Mouse (Mus musculus) limb, embryonic 10.5 days (tissue): ENCODE data around the gene Gaa. TPM values are rescaled to one million over a fixed set of nuclear protein-coding genes. Genes with fewer than 3 reads are reported as not detected.

ENCODE experiments used
- DNase-seq: peaks from one replicate; pipeline ENCODE4 v3.0.0-alpha.2; 2017; ENCODE audit warnings: low spot score
- H3K27ac ChIP-seq: fragments of 300-500 bp; sonication (generic); 2 replicates; pipeline ENCODE4 v1.5.1; 2016; ENCODE audit warnings: mild to moderate bottlenecking
- H3K27me3 ChIP-seq: fragments of 300-500 bp; sonication (generic); 2 replicates; pipeline ENCODE4 v1.6.1; 2016; ENCODE audit warnings: low read depth, mild to moderate bottlenecking; ENCODE audit not compliant: poor library complexity, severe bottlenecking
- H3K36me3 ChIP-seq: fragments of 300-500 bp; sonication (generic); 2 replicates; pipeline ENCODE4 v1.6.1; 2016; ENCODE audit warnings: mild to moderate bottlenecking, moderate library complexity
- H3K4me1 ChIP-seq: fragments of 300-500 bp; sonication (generic); 2 replicates; pipeline ENCODE4 v1.6.1; 2016
- H3K4me3 ChIP-seq: fragments of 300-500 bp; sonication (generic); 2 replicates; pipeline ENCODE4 v1.5.1; 2016; ENCODE audit warnings: mild to moderate bottlenecking, moderate library complexity
- H3K9me3 ChIP-seq: fragments of 300-500 bp; sonication (generic); replicated peaks from 2 replicates; pipeline ENCODE4 v1.6.1; 2016; ENCODE audit warnings: mild to moderate bottlenecking
- WGBS: fragments of 180-500 bp; shearing (Covaris S2); methylation state at CpG from one replicate; pipeline ENCODE4 v1.1.7; 2016; 5-methylcytosine and 5-hydroxymethylcytosine counted together
- polyA plus RNA-seq: library from polyadenylated mRNA; unstranded; fragments of >200 nt; fragmentation: Nextera tagmentation; extraction: Ambion mirVana; gene quantifications from 2 replicates; pipeline ENCODE4 v1.2.1, GENCODE M21; 2016

Gene Gaa
- polyA plus RNA-seq, result 23.4 and 27.8 TPM in 2 replicates

- peaks cover 7% of the 10 kb centered on the region for H3K36me3 ChIP-seq
- DNase-seq, result peak; percentile 99
- no peaks in the 10 kb centered on the region for H3K27me3 ChIP-seq
- no peaks in the 10 kb centered on the region for H3K9me3 ChIP-seq
- peak within 1 kb of the TSS; percentile 73 for H3K27ac ChIP-seq
- H3K4me3 ChIP-seq, result peak within 1 kb of the TSS; percentile 69
- WGBS, result 5% methylated on average over 52 of the region's 52 CpGs
- H3K4me1 ChIP-seq, result peaks cover 23% of the 10 kb centered on the region
Observed at GRCm38 (mm10) chr11:119267768-119268556, at the start of gene Gaa. Gene Gaa (plus strand): TSS chr11:119267887.

- Histone ChIP-seq H3K4me3 (no peak overlapping the region), H3K36me3 (peaks cover 15% of the 10 kb centered on the region), H3K27me3 (peaks cover 5% of the 10 kb centered on the region; the same call in 1 of the 2 replicates), H3K27ac (0 out of 2 replicates have a peak overlapping the region, but pooled peaks have one; percentile 31), H3K4me1 (peaks cover 69% of the 10 kb centered on the region), H3K9me3 (no peaks in the 10 kb centered on the region)
- no peak for DNase-seq
- 16% methylated on average over 17 of the region's 17 CpGs for WGBS
Observed at GRCm38 (mm10) chr11:119219816-119220465, 47.7 kb upstream of the Gaa start.

GRCm38 (mm10) chr11:119221812-119222510 is 45.7 kb upstream of the Gaa start:
- H3K27ac ChIP-seq, result peak overlapping the region; percentile 4; the same call in 1 of the 2 replicates
- 49% methylated on average over 10 of the region's 11 CpGs for WGBS
- DNase-seq, result no peak

GRCm38 (mm10) chr11:119223124-119223890 is 44.4 kb upstream of the Gaa start:
- Histone ChIP-seq H3K36me3 (0 out of 2 replicates have a peak, but pooled peaks cover 7% of the 10 kb centered on the region), H3K9me3 (no peaks in the 10 kb centered on the region), H3K4me1 (peaks cover 69% of the 10 kb centered on the region), H3K27me3 (no peaks in the 10 kb centered on the region; the same call in 1 of the 2 replicates), H3K27ac (no peak overlapping the region), H3K4me3 (no peak overlapping the region)
- no peak for DNase-seq
- WGBS, result 88% methylated on average over 20 of the region's 20 CpGs

More at GRCm38 (mm10) chr11:119221812-119222510, 45.7 kb upstream of the Gaa start:
- no peak overlapping the region for H3K4me3 ChIP-seq
- peaks cover 15% of the 10 kb centered on the region for H3K36me3 ChIP-seq
- peaks cover 5% of the 10 kb centered on the region; the same call in 1 of the 2 replicates for H3K27me3 ChIP-seq
- H3K9me3 ChIP-seq, result no peaks in the 10 kb centered on the region
- H3K4me1 ChIP-seq, result peaks cover 66% of the 10 kb centered on the region

- WGBS, result 94% methylated on average over 6 of the region's 6 CpGs
- Histone ChIP-seq H3K27ac (no peak overlapping the region), H3K4me3 (no peak overlapping the region), H3K4me1 (peaks cover 72% of the 10 kb centered on the region), H3K27me3 (no peaks in the 10 kb centered on the region; the same call in 1 of the 2 replicates), H3K9me3 (no peaks in the 10 kb centered on the region), H3K36me3 (no peaks in the 10 kb centered on the region)
- no peak for DNase-seq
Observed at GRCm38 (mm10) chr11:119224926-119225325, 42.8 kb upstream of the Gaa start.

GRCm38 (mm10) chr11:119225634-119226033 is 42.1 kb upstream of the Gaa start:
- peak overlapping the region; percentile 1; the same call in 1 of the 2 replicates for H3K4me3 ChIP-seq

GRCm38 (mm10) chr11:119227591-119227990 is 40.1 kb upstream of the Gaa start:
- WGBS, result 9% methylated on average over 12 of the region's 12 CpGs
- Histone ChIP-seq H3K27me3 (no peaks in the 10 kb centered on the region), H3K27ac (peak overlapping the region; percentile 94), H3K9me3 (no peaks in the 10 kb centered on the region), H3K36me3 (no peaks in the 10 kb centered on the region), H3K4me1 (peaks cover 53% of the 10 kb centered on the region), H3K4me3 (peak overlapping the region; percentile 90)
- DNase-seq, result no peak

More at GRCm38 (mm10) chr11:119225634-119226033, 42.1 kb upstream of the Gaa start:
- no peaks in the 10 kb centered on the region; the same call in 1 of the 2 replicates for H3K27me3 ChIP-seq
- H3K4me1 ChIP-seq, result peaks cover 70% of the 10 kb centered on the region
- no peak for DNase-seq
- WGBS, result 80% methylated on average over 9 of the region's 9 CpGs
- no peak overlapping the region for H3K27ac ChIP-seq
- no peaks in the 10 kb centered on the region for H3K9me3 ChIP-seq
- no peaks in the 10 kb centered on the region for H3K36me3 ChIP-seq

- peaks cover 50% of the 10 kb centered on the region for H3K4me1 ChIP-seq
Observed at GRCm38 (mm10) chr11:119228091-119228781, 39.5 kb upstream of the Gaa start, which contains the start of the genes Tbc1d16 and Ccdc40. Gene Tbc1d16 (minus strand): TSS chr11:119228499. Gene Ccdc40 (plus strand): TSS chr11:119228572.

GRCm38 (mm10) chr11:119228846-119229626 is 38.7 kb upstream of the Gaa start:
- no peaks in the 10 kb centered on the region for H3K36me3 ChIP-seq
- DNase-seq, result peak; percentile 92
- H3K27ac ChIP-seq, result peak overlapping the region; percentile 94
- H3K4me3 ChIP-seq, result peak overlapping the region; percentile 90
- H3K27me3 ChIP-seq, result no peaks in the 10 kb centered on the region
- peaks cover 50% of the 10 kb centered on the region for H3K4me1 ChIP-seq
- H3K9me3 ChIP-seq, result no peaks in the 10 kb centered on the region
- 2% methylated on average over 34 of the region's 34 CpGs for WGBS

More at GRCm38 (mm10) chr11:119228091-119228781, 39.5 kb upstream of the Gaa start, which contains the start of the genes Tbc1d16 and Ccdc40:
- Histone ChIP-seq H3K9me3 (no peaks in the 10 kb centered on the region), H3K27me3 (no peaks in the 10 kb centered on the region), H3K4me3 (peak within 1 kb of the TSS; percentile 90), H3K36me3 (no peaks in the 10 kb centered on the region), H3K27ac (peak within 1 kb of the TSS; percentile 94)
- under 1% methylated on average over 66 of the region's 66 CpGs for WGBS
- peak; percentile 89 for DNase-seq

GRCm38 (mm10) chr11:119234770-119235169 is 32.9 kb upstream of the Gaa start:
- DNase-seq, result no peak
- Histone ChIP-seq H3K4me3 (no peak overlapping the region), H3K27me3 (no peaks in the 10 kb centered on the region), H3K36me3 (peaks cover 23% of the 10 kb centered on the region), H3K9me3 (no peaks in the 10 kb centered on the region), H3K27ac (no peak overlapping the region), H3K4me1 (peaks cover 35% of the 10 kb centered on the region)
- 94% methylated on average over 10 of the region's 10 CpGs for WGBS

- Histone ChIP-seq H3K36me3 (peaks cover 31% of the 10 kb centered on the region), H3K4me1 (peaks cover 28% of the 10 kb centered on the region), H3K9me3 (no peaks in the 10 kb centered on the region), H3K27ac (peak overlapping the region; percentile 63; the same call in 1 of the 2 replicates), H3K27me3 (no peaks in the 10 kb centered on the region), H3K4me3 (no peak overlapping the region)
- DNase-seq, result peak; percentile 62
- WGBS, result 82% methylated on average over 4 of the region's 4 CpGs
Observed at GRCm38 (mm10) chr11:119235596-119235995, 32.1 kb upstream of the Gaa start.
